ENCODE assay signal across 32 mouse cellular contexts in genomic region chr10:89164533-89164932, GRCm38 (mm10).
"Had no signal": no experiment of that assay in that cellular context is flagged by ENCODE, and none has a peak within 500 bp of the region (broad histone marks: within the 10 kb centered on the region; RNA-seq: fewer than 3 reads in every experiment).

No protein-coding gene starts in this region.

- H3K27ac ChIP-seq: limb, embryonic 10.5 days; limb, embryonic 12.5 days; limb, embryonic 13.5 days; limb, embryonic 15.5 days; liver, embryonic 12.5 days; liver, embryonic 13.5 days; liver, embryonic 14.5 days; liver, embryonic 15.5 days; lung, embryonic 15.5 days; macrophage; midbrain, embryonic 10.5 days; midbrain, embryonic 12.5 days; midbrain, embryonic 13.5 days; midbrain, embryonic 15.5 days; neural tube, embryonic 12.5 days had no signal

- H3K9me3 ChIP-seq: limb, embryonic 10.5 days; limb, embryonic 12.5 days; limb, embryonic 15.5 days; liver, embryonic 12.5 days; liver, embryonic 13.5 days; liver, embryonic 15.5 days; lung, embryonic 15.5 days; midbrain, embryonic 12.5 days; midbrain, embryonic 15.5 days; neural tube, embryonic 12.5 days had no signal

- H3K27me3 ChIP-seq: limb, embryonic 12.5 days; limb, embryonic 13.5 days; limb, embryonic 15.5 days; liver, embryonic 12.5 days; liver, embryonic 13.5 days; liver, embryonic 15.5 days; lung, embryonic 15.5 days; megakaryocyte, embryonic 14.5 days; midbrain, embryonic 12.5 days; midbrain, embryonic 13.5 days; midbrain, embryonic 15.5 days; neural tube, embryonic 12.5 days had no signal

- H3K4me1 ChIP-seq: limb, embryonic 10.5 days; limb, embryonic 12.5 days; limb, embryonic 13.5 days; limb, embryonic 15.5 days; liver, embryonic 12.5 days; liver, embryonic 13.5 days; liver, embryonic 15.5 days; lung, embryonic 15.5 days; midbrain, embryonic 10.5 days; midbrain, embryonic 12.5 days; midbrain, embryonic 13.5 days; midbrain, embryonic 15.5 days; neural tube, embryonic 12.5 days had no signal

- H3K4me3 ChIP-seq: limb, embryonic 10.5 days; limb, embryonic 12.5 days; limb, embryonic 13.5 days; limb, embryonic 15.5 days; liver, embryonic 12.5 days; liver, embryonic 13.5 days; liver, embryonic 15.5 days; lung, embryonic 15.5 days; megakaryocyte, embryonic 14.5 days; midbrain, embryonic 10.5 days; midbrain, embryonic 12.5 days; midbrain, embryonic 13.5 days; midbrain, embryonic 15.5 days; myocyte; neural tube, embryonic 12.5 days had no signal

- H3K36me3 ChIP-seq: limb, embryonic 10.5 days; limb, embryonic 12.5 days; limb, embryonic 13.5 days; limb, embryonic 15.5 days; liver, embryonic 12.5 days; liver, embryonic 13.5 days; liver, embryonic 15.5 days; lung, embryonic 15.5 days; midbrain, embryonic 10.5 days; midbrain, embryonic 12.5 days; midbrain, embryonic 13.5 days; midbrain, embryonic 15.5 days; neural tube, embryonic 12.5 days had no signal

- H3K4me2 ChIP-seq: limb, embryonic 12.5 days; limb, embryonic 13.5 days; limb, embryonic 15.5 days; liver, embryonic 11.5 days; liver, embryonic 12.5 days; liver, embryonic 13.5 days; liver, embryonic 15.5 days; lung, embryonic 14.5 days; lung, embryonic 15.5 days; midbrain, embryonic 11.5 days; midbrain, embryonic 12.5 days; midbrain, embryonic 13.5 days; midbrain, embryonic 15.5 days; neural tube, embryonic 12.5 days had no signal

- ATAC-seq: liver, embryonic 12.5 days; liver, postnatal 0 days; lung, postnatal 0 days; midbrain, embryonic 13.5 days; midbrain, embryonic 15.5 days; midbrain, embryonic 16.5 days had no signal

- DNase-seq: left cerebral cortex, postnatal 4 days; liver; liver, embryonic 13.5 days; liver, postnatal 0 days; lung, adult 18-20 months; lung, adult 2 months; lung, embryonic 14.5 days; lung, postnatal 10 days; lung, postnatal 14 days; lung, postnatal 36 days; lung, postnatal 4 days; midbrain, embryonic 14.5 days had no signal

- H3K9ac ChIP-seq: limb, embryonic 12.5 days; limb, embryonic 13.5 days; limb, embryonic 15.5 days; liver, embryonic 12.5 days; liver, embryonic 13.5 days; liver, embryonic 14.5 days; liver, embryonic 15.5 days; liver, postnatal 0 days; lung, embryonic 14.5 days; lung, embryonic 15.5 days; midbrain, embryonic 12.5 days; midbrain, embryonic 13.5 days; midbrain, embryonic 15.5 days; neural tube, embryonic 12.5 days had no signal
